Mouse (Mus musculus) embryonic stem cell, embryonic (primary cell): Measurements from ENCODE around the gene Flnb.

ENCODE experiments used
- CTCF ChIA-PET, 4 experiments: fragments of 300-600 bp in 2 of 4; fragments of 350-600 bp in 2 of 4; sonication (Branson Sonifier 250); formaldehyde crosslinking; loops; one replicate each; lab custom pipeline; 2022; ENCODE audit warnings: inconsistent platforms in 2 of 4; lab: Charles Lee
- POLR2A ChIA-PET, 4 experiments: fragments of 300-600 bp in 2 of 4; fragments of 350-600 bp in 2 of 4; sonication (Branson Sonifier 250); formaldehyde crosslinking; loops; one replicate each; lab custom pipeline; 2022; ENCODE audit warnings: antibody characterized with exemption in 4 of 4, inconsistent platforms in 1 of 4; lab: Charles Lee

The Flnb gene

DNA sequence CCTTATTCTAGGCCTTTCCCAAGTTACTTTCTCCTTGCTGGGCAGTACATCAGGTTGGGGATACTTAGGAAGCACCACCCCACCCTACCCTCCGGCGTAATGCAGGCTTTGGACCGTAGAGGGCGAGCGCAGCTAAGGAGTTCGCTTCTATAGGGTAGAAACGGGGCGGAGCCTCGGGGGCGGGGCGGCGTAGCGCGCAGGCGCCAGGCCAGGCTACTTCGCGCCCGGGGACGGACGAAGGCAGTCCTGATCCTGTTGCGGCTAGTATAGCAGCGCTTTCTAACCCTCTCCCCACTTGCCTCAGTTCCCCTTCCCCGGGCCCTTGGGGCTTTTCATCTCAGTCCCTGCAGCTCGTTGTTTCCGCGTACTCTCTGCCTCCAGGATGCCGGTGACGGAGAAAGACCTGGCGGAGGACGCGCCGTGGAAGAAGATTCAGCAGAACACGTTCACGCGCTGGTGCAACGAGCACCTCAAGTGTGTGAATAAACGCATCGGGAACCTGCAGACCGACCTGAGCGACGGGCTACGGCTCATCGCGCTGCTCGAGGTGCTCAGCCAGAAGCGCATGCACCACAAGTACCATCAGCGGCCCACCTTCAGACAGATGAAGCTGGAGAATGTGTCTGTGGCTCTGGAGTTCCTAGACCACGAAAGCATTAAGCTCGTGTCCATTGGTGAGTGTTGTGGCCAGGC is at the start of gene Flnb:
Flnb (plus strand) TSS at position 188 of the 693 bp plus-strand sequence.
- CTCF ChIA-PET: interaction anchor here (0.5 to 2.6 kb wide), 18 partner anchors 9 to 179 kb away, joined by 3 to 14 read pairs (median 4); partner anchors contain the start of gene Dnase1l3 (in 1 of the 4)
- POLR2A ChIA-PET: interaction anchor here in 3 of 4 experiments (0.6 to 5.0 kb wide), 57 partner anchors 8 to 529 kb away, joined by 3 to 29 read pairs (median 4); partner anchors contain the start of genes Gm26661 (in 2 of the 3) and Abhd6 (in 1 of the 3)

DNA sequence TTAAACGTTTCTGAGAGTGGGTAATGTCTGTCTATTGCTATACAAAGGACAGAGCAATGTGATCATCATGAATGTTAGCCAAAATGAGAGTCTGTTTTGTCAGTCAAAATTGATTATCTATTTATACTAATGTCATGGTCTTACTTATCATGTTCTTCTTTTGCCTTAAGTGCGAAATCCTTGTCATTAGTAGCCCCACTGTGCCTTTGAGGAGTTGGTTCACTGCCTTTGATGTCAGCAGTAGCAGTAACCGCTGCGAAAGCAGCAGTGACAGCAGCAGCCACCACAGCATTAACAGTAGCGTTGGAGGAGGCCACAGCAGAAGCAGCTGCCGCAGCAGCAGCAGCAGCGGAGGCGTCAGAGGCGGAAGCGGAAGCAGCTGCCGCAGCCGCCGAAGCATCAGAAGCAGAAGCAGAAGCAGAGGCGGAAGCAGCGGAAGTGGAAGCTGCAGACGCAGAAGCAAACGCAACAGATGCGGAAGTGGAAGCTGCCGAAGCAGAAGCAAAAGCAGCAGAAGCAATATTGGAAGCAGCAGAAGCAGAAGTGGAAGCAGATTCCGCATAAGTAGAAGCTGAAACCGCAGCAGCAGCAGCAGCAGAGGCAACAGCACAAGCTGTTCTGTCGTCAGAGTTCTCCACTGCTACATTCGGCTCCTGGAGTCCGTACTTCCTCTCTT is 43.9 kb upstream of the Flnb start:
- POLR2A ChIA-PET: interaction anchor here in 2 of 4 experiments (0.6 to 0.9 kb wide), 3 partner anchors 17 to 167 kb away, joined by 3 to 4 read pairs (median 4); no protein-coding TSS in a partner anchor

DNA sequence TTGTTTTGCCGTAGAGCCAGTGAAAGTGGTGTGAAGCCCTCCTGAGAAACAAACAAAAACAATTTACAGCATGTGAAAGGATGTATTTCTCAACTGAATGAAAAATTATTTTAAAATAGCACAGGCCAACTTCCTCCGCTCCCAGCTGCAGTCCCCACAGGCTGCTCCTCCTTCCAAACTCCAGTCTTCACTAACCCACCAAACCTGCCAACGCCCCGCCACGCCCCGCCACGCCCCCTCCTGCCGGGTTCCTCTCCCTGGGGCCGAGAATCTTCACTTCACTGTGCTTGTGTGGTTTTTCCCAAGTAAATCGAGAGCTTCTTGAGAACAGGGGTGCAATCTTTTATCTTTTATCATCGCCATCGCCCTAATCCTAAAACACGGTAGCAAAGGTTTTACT is 31.7 kb upstream of the Flnb start:
- CTCF ChIA-PET: interaction anchor here in 2 of 4 experiments (0.7 to 0.8 kb wide), 3 partner anchors 11 to 79 kb away, joined by 3 read pairs; no protein-coding TSS in a partner anchor
- POLR2A ChIA-PET: interaction anchor here in 1 of 4 experiments (0.5 to 1.6 kb wide), 4 partner anchors 9 to 921 kb away, joined by 3 to 6 read pairs (median 4); no protein-coding TSS in a partner anchor

More for the DNA sequence above, 43.9 kb upstream of the Flnb start:
- CTCF ChIA-PET: interaction anchor here (0.6 to 1.2 kb wide), 6 partner anchors 8 to 223 kb away, joined by 3 to 4 read pairs (median 4); partner anchors contain the start of gene Flnb (in 1 of the 4)

DNA sequence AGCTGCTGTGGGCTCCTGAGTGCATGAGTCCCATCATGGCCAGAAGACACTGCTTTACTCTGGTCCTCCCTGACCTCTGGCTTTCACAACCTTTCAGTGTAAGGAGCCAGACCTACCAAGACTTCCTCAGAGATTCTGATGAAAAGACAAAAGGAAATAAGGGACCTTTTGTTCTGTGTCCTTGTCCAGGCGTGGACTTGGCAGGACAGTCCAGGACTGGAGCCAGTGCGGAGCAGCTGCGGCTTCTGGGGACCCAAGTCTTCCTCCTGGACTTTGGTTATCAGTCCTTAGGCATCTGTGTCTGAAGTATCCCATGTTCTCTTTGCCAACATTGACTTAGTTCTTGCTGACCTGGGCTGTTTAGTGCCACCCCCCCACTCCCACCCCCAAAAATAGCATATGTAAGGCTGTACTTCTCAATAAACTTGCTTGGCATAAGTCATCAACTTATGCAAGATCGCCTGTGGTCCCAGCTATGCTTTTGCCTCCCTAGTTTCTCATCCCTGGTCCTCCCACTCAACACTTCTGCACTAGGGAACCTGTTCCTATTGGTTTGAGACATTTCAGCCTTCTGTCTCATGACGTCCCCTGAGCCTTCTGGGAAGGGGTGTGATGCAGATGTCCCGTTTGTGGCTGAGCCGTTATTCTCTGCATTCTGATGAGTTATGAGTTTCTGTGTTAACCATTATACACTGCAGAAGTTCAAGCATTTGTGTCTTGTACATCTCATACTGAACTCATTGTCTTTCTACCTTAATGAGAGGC is 28.3 kb upstream of the Flnb start:
- POLR2A ChIA-PET: no interaction called here
- CTCF ChIA-PET: no interaction called here

DNA sequence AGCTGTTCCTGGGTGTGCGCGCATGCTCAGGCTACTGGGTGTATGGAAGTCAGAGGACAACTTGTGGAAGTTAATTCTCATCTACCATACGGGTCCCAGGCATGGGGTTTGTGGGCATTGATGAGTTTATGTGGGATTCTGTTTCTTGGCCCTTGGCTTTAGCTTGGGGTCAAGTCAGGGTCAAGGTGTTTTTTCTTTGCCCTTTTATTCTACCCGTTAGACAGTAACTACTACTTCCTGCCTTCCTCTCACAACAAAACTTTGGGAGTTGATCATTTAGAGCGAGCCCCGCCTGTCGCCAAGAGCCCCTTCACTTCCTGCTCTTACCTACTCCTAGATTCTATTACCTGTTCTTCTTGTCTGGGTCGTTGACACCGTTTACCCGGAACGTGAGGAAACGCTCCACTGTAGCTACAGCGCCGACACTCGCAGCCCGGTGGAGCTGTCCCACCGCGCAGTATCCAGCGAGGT is 26.7 kb upstream of the Flnb start:
- POLR2A ChIA-PET: interaction anchor here in 3 of 4 experiments (1.1 to 2.5 kb wide), 18 partner anchors 10 to 163 kb away, joined by 3 to 15 read pairs (median 4); partner anchors contain the start of gene Flnb (in 1 of the 3)
- CTCF ChIA-PET: interaction anchor here in 3 of 4 experiments (1.0 to 2.4 kb wide), 11 partner anchors 10 to 206 kb away, joined by 3 to 22 read pairs (median 7); partner anchors contain the start of gene Dnase1l3 (in 1 of the 3)

DNA sequence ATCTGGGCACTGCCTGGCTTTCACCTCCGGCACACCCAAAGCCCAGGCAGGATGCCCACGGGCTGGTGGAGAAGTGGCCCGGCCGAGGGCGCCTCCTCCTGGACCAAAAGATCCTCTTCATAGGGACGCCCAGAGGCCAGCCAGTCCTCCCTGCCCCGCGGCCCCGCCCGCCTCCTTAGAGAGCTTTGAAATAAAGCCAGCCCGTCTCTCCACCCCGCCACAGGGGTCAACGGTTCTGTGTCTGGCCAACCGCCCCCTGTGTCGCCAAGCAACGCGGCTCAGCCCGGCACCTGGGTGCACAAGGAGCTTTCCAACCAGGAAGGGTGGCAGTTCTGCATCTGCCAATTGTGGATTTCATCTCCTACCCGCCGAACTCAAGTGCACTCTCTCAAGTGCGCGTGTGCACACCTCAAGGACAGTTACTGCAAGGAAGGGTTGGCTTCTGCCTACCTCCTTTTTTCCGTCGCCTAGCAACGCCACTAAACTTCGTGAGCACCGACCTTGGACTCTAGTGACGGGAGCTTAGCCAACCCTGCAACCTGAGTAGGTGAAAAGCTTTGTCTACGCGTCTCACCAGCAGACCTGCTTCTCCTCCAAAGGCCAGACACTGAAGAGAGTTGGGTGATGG is 26.1 kb upstream of the Flnb start, which contains the start of gene Gm26661:
Gm26661 (plus strand) TSS at position 56 of the 628 bp plus-strand sequence.
- CTCF ChIA-PET: interaction anchor here in 3 of 4 experiments (0.6 to 2.4 kb wide), 17 partner anchors 9 to 206 kb away, joined by 3 to 22 read pairs (median 4); partner anchors contain the start of gene Dnase1l3 (in 1 of the 3)
- POLR2A ChIA-PET: interaction anchor here in 3 of 4 experiments (0.8 to 2.5 kb wide), 19 partner anchors 9 to 202 kb away, joined by 3 to 15 read pairs (median 4); partner anchors contain the start of genes Dnase1l3 (in 1 of the 3) and Flnb (in 1 of the 3)

DNA sequence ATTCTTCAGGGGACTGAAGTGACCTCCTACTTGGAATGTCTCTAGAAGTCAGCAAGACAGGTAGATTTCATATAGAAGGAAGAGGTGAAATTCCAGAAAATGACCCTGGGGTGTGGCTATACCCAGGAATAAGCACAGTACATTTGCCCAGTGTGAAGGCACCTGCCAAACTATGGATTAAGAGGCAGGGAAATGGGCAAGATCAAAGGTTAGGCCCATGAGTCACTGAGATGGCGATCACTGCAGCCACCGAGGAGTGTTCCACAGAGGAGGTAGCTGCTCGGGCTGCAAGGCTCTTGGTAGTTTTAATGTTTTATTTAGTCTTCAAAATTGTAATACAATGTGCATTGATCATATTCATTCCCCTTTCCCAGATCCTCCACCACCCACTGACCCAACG is 21.8 kb upstream of the Flnb start:
- POLR2A ChIA-PET: no interaction called here
- CTCF ChIA-PET: no interaction called here

DNA sequence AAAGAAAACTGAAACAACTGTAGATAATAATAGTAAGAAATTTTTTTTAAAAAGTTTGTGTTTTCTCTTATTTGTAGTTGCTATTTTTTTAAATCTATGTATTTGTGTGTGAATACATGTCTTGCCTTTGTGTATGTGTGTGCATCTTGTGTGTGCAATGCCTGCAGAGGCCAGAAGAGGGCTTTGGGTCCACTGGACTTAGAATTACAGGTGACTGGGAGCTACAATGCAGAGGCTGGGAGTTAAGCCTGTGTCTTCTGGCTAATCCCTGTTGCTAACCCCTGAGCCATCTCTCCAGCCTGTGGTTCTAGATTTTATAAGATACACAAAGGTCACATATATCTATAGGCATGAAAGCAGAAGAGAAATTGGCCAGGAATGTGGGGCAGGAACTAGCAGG is 17.1 kb upstream of the Flnb start:
- POLR2A ChIA-PET: interaction anchor here in 2 of 4 experiments (0.9 to 2.0 kb wide), 6 partner anchors 8 to 254 kb away, joined by 3 to 8 read pairs (median 4); partner anchors contain the start of gene Gm26661 (in 2 of the 2)
- CTCF ChIA-PET: interaction anchor here in 2 of 4 experiments (0.7 to 2.4 kb wide), 9 partner anchors 9 to 515 kb away, joined by 3 to 20 read pairs (median 7); partner anchors contain the start of genes Dnase1l3 (in 1 of the 2) and Gm26661 (in 1 of the 2)

DNA sequence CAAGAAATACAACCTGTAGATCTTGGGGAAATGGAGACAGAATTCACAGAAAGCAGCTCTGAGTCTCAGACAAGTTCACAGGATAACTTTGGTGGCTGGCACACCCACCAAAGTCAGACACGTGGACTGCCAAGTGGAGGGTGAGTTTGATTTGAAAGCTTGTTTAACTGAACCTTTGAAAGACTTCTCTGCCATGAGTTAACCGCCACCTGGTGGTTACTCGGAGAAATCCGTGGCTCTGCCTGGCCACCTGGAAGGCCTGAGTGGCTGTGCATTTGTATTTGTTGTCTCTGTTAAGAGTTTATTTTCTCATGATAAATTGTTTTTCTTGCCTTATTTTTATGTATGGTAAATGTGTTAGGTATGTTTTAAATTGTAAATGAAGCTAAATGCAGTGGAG is 15.9 kb upstream of the Flnb start:
- POLR2A ChIA-PET: interaction anchor here in 3 of 4 experiments (1.0 to 2.6 kb wide), 7 partner anchors 10 to 253 kb away, joined by 3 to 10 read pairs (median 4); partner anchors contain the start of genes Gm26661 (in 2 of the 3) and Flnb (in 1 of the 3)

DNA sequence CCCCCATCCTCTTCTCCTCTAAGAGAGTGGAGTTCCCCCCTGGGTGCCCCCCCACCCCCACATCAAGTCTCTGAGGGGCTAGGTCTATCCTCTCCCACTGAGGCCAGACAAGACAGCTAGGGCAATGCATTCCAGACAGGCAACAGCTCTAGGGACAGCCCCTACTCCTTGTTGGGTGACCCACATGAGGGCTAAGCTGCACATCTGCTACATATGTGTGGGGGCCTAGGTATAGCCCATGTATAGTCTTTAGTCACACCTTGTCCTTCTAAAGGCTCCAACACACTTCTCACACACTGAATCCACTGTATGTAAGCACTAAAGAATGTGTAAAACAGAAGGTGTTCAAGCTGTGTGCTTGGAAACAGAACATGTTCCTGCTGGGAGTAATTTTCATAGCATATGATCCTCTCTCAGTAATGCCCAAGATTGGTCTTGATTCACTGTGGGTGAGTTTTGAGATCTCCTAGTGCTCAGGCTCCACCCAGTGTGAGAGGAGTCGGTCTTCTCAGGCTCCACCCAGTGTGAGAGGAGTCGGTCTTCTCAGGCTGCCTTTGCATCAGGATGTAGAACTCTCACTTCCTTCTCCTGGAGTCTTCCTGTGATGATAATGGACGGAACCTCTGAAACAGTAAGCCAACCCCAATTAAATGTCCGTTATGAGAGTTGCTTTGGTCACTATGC is 13.7 kb upstream of the Flnb start:
- ChIA-PET POLR2A (interaction anchor here in 2 of 4 experiments (1.4 to 3.4 kb wide), 3 partner anchors 12 to 149 kb away, joined by 6 to 12 read pairs (median 10); partner anchors contain the start of genes Flnb (in 1 of the 2) and Gm26661 (in 1 of the 2)), CTCF (interaction anchor here in 1 of 4 experiments (1.0 to 3.8 kb wide), 4 partner anchors 11 to 193 kb away, joined by 4 to 22 read pairs (median 9); partner anchors contain the start of gene Gm26661)

More for the DNA sequence above, 15.9 kb upstream of the Flnb start:
- CTCF ChIA-PET: interaction anchor here (0.6 to 3.8 kb wide), 9 partner anchors 10 to 353 kb away, joined by 3 to 22 read pairs (median 5); partner anchors contain the start of genes Flnb (in 1 of the 4) and Gm26661 (in 1 of the 4)

DNA sequence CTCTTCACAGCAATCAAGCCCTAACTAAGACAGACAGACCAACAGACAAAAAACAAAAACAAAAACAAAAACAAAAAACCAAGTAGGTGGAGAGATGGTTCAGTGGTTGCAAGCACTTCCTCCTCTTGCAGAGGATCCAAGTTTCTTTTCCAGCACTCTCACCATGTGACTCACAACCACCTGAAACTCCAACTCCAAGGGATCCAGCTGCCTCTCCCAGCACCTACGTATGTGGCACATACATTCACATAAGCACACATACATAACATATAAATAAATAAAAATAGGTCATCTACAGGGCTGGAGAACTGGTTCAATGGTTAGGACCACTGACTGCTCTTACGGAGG is 13.2 kb upstream of the Flnb start:
- ChIA-PET POLR2A (interaction anchor here in 2 of 4 experiments (2.0 to 3.4 kb wide), 3 partner anchors 11 to 149 kb away, joined by 6 to 12 read pairs (median 12); partner anchors contain the start of gene Gm26661 (in 1 of the 2)), CTCF (interaction anchor here in 1 of 4 experiments (2.2 to 3.8 kb wide), 2 partner anchors 13 to 193 kb away, joined by 14 to 22 read pairs; partner anchors contain the start of gene Gm26661)

DNA sequence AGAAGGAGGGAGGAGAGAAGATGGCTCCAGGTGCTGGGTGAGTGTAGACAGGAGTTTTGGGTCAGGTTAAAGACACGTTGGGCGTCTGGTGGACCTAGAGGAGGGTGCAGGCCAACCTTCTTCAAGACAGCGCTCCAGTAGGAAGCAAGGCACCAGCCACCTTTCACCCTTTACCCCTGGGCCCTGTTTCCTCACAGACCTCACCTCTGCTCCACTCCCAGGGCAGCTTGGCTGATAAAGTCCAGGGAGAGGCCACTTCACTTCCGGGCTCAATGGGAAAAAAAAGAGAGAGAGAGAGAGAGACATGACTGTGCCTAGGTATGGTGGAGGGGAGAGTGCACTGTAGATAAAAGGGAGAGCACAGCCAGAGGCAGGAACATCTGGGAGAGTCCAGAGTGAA is 10.0 kb upstream of the Flnb start:
- POLR2A ChIA-PET: interaction anchor here in 3 of 4 experiments (0.8 to 4.9 kb wide), 20 partner anchors 7 to 247 kb away, joined by 3 to 29 read pairs (median 7); partner anchors contain the start of genes Flnb (in 2 of the 3), Gm26661 (in 2 of the 3) and Gm45521 (in 1 of the 3)
- CTCF ChIA-PET: interaction anchor here in 2 of 4 experiments (0.6 to 2.5 kb wide), 5 partner anchors 16 to 190 kb away, joined by 3 to 14 read pairs (median 3); partner anchors contain the start of gene Dnase1l3 (in 1 of the 2)

DNA sequence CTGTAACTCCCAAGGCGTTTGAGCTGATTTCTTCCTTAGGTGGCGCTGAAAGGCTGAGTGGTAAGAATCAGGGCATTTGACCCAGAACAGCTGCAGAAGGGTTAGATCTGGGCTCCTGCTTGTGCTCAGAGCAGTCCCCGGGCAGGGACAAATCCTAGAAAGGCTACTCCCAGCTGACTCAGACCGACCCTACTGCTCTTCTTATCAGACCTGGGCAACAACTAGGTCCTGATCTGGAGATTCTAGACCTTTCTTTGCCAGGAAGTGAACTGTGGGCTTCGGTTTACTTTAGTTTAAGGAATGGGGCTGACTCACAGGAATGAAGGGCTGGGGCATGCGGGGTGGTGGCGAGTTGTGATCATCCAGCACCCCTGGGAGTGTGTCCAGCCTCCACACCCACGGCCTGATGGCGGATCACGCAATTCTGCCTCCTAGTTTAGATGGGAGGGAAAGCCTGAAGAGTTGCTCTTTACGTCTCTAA is 9.2 kb upstream of the Flnb start:
- POLR2A ChIA-PET: interaction anchor here in 3 of 4 experiments (0.5 to 4.9 kb wide), 28 partner anchors 8 to 367 kb away, joined by 3 to 29 read pairs (median 5); partner anchors contain the start of genes Flnb (in 3 of the 3) and Gm26661 (in 2 of the 3)
- CTCF ChIA-PET: interaction anchor here in 3 of 4 experiments (0.7 to 2.5 kb wide), 5 partner anchors 9 to 189 kb away, joined by 3 to 14 read pairs (median 3); partner anchors contain the start of genes Dnase1l3 (in 1 of the 3) and Flnb (in 1 of the 3)

DNA sequence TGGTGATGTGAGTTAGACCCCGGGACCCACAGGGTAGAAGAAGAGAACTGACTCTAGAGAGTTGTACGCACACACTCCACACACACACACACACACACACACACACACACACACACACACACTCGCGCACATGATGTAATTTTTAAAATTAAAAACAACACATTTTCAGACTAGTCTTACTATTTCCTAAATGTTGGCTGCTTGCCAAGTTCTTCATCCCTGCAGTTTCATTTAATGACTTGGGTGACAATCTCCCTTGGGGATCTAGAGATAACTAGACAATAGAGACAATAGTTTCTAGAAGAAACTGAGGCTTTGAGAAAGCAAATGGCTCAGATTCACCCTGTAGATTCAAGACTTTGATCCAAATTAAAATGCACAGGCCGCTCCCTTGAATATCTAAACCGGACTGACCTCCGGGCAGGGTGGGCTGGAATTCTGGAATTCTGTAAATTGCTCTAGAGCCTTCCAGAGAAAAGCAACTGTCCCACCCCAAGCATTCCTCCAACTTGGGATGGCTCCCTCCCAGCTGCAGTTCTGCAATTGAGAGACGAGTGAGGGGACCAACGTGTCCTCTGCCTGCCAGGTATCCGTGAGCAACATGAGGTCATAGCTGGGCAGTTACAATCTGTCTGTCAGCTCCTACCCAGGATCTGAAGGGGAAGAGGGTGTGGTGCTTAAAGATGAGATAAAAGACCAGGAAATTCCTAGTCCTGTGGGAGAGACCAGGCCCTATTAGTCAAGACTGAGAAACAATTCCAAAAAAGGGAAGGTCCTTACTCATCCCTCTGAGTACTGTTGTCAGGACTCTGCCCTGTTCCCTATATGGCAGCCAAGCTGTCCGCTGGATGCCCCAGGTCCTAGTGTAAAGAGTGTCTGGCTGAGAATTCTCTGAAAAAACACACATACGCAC is 8.5 kb upstream of the Flnb start:
- ChIA-PET CTCF (interaction anchor here in 3 of 4 experiments (0.7 to 2.5 kb wide), 6 partner anchors 8 to 188 kb away, joined by 3 to 14 read pairs (median 3); partner anchors contain the start of genes Dnase1l3 (in 1 of the 3), Flnb (in 1 of the 3) and Gm26661 (in 1 of the 3)), POLR2A (interaction anchor here in 3 of 4 experiments (0.5 to 4.9 kb wide), 29 partner anchors 9 to 366 kb away, joined by 3 to 29 read pairs (median 5); partner anchors contain the start of genes Flnb (in 3 of the 3) and Gm26661 (in 2 of the 3))
